Mouse (Mus musculus) Patski (cell line): Measurements from ENCODE around the gene Fgfr2. TPM values are rescaled to one million over a fixed set of nuclear protein-coding genes. Genes with fewer than 3 reads are reported as not detected.

Experiments used
- ATAC-seq: fragments of 100-300 bp; one replicate; pipeline ENCODE4 v1.8.0; 2021
- CTCF ChIA-PET: fragments of 350-600 bp; sonication (Branson Sonifier 250); formaldehyde crosslinking; loops from one replicate; lab custom pipeline; 2022; ENCODE audit warnings: inconsistent platforms; lab: Charles Lee
- POLR2A ChIA-PET: fragments of 350-600 bp; sonication (Branson Sonifier 250); formaldehyde crosslinking; loops from one replicate; lab custom pipeline; 2022; ENCODE audit warnings: antibody characterized with exemption, inconsistent platforms; lab: Charles Lee
- DNase-seq: peaks from one replicate; pipeline ENCODE4 v3.0.0-alpha.2; 2011; ENCODE audit warnings: low read depth, low spot score
- H3K27me3 ChIP-seq: fragments of 371-371 bp; one replicate; pipeline ENCODE4 v1.5.1; 2021
- CTCF ChIP-seq: fragments of 100-300 bp; IDR thresholded peaks from one replicate; pipeline ENCODE4 v1.5.1; 2021
- in situ Hi-C: fragments of 300-500 bp; cut with MboI; formaldehyde crosslinking; loops from 3 replicates; pipeline ENCODE4 v1.11.1; 2018; ENCODE audit warnings: low pct_unique_long_range_greater_than_20kb, mixed read lengths
- polyA plus RNA-seq: library from polyadenylated mRNA; unstranded; gene quantifications from one replicate; pipeline ENCODE4 v1.2.3, GENCODE M21; 2021

Gene Fgfr2
- polyA plus RNA-seq, 1 experiment from 2014 or later: 48.8 TPM

DNA sequence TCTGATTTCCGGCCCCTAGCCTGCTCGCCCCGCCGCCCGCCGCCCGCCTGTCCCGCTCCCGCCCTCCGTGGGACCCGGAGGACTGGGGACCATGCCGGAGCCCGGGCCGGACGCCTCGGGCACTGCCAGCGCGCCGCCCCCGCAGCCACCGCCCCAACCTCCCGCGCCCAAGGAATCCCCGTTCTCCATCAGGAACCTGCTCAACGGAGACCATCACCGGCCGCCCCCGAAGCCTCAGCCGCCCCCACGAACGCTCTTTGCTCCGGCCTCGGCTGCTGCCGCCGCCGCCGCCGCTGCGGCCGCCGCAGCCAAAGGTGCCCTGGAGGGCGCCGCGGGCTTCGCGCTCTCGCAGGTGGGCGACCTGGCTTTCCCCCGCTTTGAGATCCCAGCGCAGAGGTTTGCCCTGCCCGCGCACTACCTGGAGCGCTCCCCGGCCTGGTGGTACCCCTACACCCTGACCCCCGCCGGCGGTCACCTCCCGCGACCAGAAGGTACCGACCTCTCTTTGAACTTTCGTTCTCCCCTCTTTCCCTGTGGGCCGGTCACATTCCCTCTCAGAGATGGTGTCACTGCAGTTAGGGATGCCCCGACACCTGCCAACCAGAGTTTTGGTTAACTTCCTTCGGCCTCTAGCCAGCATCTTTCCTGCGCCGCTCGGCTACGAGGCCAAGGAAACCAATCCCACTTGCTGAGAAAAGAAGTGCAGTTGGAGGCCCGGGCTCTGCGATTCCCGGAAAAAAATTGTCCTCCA is 1580.1 kb downstream of the Fgfr2 start:
- CTCF ChIA-PET: no interaction called here
- in situ Hi-C loops: no loop called here
- peaks cover 50% of the 10 kb centered on the region for H3K27me3 ChIP-seq
- DNase-seq (no peak), ATAC-seq (no peak)
- POLR2A ChIA-PET: no interaction called here
- no peak for TF ChIP-seq CTCF

DNA sequence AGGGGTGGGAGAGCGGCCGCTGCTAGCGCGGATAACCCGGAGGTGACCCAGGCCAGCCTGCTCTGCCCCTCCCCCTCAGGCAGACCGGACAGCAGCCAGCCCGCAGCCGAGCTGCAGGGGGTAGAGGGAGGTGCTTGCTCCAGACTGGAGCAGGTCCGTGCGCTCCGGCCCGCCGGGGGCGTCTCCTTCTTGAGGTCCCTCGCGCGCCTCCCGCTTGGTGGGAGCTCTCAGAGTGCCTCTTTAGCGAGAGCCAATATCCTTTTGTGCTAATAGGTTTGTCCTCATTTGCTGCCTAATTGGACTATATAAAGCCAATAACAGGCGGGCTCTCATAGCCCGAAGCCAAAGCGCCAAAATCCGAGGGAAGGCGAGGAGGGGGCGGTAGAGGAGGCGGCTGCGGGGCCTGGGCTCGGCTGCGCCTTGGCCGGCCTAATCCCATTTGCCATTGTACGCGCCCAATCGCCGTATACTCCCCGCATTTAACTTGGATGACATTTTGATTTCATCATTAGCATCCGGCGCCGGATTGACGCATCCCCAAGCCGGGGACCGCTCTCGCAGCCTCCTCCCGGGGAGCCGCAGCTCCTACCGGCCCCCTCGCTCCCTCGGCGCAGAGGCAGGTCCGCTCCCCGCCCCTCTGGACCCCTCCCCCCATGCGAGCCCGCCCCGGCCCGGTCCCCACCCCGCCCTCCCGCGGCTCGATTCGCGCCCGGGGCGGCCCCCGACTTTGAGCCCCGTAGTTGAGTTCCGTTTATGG is 1580.9 kb downstream of the Fgfr2 start, which contains the start of gene Hmx3:
Gene Hmx3, plus strand, starts transcription at position 753 of the 757 bp plus-strand sequence.
- ChIA-PET POLR2A (no interaction called here), CTCF (no interaction called here)
- in situ Hi-C loops: no loop called here
- H3K27me3 ChIP-seq: peaks cover 42% of the 10 kb centered on the region
- no peak for TF ChIP-seq CTCF
- DNase-seq: no peak
- no peak for ATAC-seq

DNA sequence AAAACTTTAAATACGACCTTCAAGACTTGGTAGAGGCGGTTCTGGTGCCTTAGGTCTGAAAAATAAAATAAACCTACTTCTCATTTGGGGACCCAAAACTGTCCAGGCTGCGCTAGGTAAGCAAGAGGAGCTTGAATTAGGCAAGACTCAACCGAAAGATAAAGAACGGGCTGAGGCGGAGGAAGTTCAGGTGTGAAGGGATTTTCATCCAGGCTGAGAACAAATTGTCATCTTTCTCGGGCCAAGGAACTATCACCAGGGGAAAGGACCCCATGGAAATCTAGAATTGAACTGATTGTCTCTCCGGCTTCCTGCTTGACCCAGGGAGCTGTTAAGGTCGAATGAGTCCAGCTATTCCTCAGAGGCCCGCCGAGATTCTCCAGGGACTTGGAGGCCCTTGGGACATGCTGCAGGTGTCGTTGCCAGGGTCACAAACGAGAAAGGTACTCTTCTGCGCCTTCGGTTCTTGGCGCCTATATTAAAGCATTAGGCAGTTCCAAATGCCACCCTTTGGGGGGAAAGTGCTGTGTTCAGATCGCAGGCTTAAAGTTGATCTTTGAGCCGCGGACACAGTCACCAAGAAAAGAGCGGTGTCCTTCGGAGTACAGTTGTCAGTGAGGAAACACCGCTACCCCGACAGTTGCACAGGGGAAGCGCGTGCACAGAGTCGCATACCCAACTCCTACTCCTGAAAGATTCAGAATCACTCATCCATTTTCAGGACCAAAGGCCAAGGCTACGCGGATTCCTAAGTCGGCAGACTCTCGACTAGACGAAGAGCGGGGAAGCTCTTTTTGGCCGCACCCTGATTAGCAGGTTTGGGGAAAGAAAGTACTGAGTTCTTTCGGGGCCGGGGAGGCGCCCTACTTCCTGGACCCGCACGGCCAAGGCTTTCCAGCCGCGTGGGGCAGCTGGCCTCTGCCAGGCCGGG is 1581.7 kb downstream of the Fgfr2 start:
- in situ Hi-C loops: no loop called here
- peaks cover 39% of the 10 kb centered on the region for H3K27me3 ChIP-seq
- TF ChIP-seq CTCF: no peak
- ChIA-PET POLR2A (no interaction called here), CTCF (interaction anchor here (1.4 kb wide), 1 partner anchor 19 kb away, joined by 6 read pairs; the partner anchor contains the start of gene Bub3)
- no peak for ATAC-seq
- no peak for DNase-seq

DNA sequence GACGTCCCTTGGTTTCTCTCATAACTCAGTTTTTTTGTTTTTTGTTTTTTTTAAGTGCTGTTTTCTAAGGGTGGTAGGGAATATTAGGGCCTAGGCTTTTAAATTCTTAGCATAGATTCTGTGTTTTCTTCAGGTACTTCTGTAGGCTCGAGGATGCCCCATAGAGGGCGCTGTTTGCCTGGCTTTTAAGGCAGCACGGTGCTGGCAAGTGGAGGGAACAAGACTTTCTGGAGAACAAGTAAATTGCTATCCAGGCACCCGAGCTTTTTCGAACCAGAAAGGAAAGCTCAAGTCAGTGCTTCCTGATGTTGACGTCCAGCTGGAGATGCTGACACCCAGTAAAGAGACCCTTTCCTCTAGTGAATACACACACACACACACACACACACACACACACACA is 1583.2 kb downstream of the Fgfr2 start:
- H3K27me3 ChIP-seq: peaks cover 31% of the 10 kb centered on the region
- ChIA-PET CTCF (interaction anchor here (1.0 to 1.4 kb wide), 2 partner anchors 21 to 343 kb away, joined by 3 to 6 read pairs; partner anchors contain the start of gene Bub3), POLR2A (no interaction called here)
- in situ Hi-C loops: loop anchor here (10.0 kb wide), 2 partner anchors 205 to 675 kb away; no protein-coding TSS in a partner anchor
- peak; percentile 15 for DNase-seq
- TF ChIP-seq CTCF: no peak
- ATAC-seq: peak; percentile 48

GRCm38 (mm10) chr7:131503739-131504138 is 1619.4 kb downstream of the Fgfr2 start:
- no peak for TF ChIP-seq CTCF
- POLR2A ChIA-PET: no interaction called here
- CTCF ChIA-PET: no interaction called here
- no peaks in the 10 kb centered on the region for H3K27me3 ChIP-seq
- DNase-seq (no peak), ATAC-seq (no peak)
- in situ Hi-C loops: no loop called here

- POLR2A ChIA-PET: no interaction called here
- no peak for ATAC-seq
- peaks cover 9% of the 10 kb centered on the region for H3K27me3 ChIP-seq
- in situ Hi-C loops: no loop called here
- no peak for DNase-seq
- no peak for TF ChIP-seq CTCF
- CTCF ChIA-PET: no interaction called here
Observed at GRCm38 (mm10) chr7:131478403-131478802, 1644.7 kb downstream of the Fgfr2 start.

- ChIA-PET CTCF (no interaction called here), POLR2A (no interaction called here)
- no peak for ATAC-seq
- no peak for TF ChIP-seq CTCF
- H3K27me3 ChIP-seq: peaks cover 9% of the 10 kb centered on the region
- in situ Hi-C loops: no loop called here
- no peak for DNase-seq
Observed at GRCm38 (mm10) chr7:131477140-131477539, 1646.0 kb downstream of the Fgfr2 start.

DNA sequence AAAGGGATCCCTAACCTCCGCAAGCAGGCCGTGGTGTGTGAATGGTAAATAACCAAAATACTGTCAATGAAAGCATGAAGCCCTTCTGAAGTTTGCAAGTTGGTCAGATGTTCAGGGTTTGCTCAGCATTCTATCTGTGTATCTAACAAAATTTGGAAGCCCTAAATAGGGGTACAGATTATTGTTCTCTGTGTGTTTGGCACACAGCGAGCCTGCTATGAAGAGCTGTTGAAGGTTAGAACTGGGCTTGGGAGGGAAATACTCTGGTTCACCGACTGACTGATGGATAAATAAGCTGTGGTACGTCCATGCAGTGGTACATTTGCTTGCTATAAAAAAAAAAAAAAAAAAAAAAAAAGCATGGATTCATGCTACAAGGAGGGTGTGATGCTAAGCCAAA is 1651.6 kb downstream of the Fgfr2 start:
- ChIA-PET POLR2A (interaction anchor here (0.6 kb wide), 1 partner anchor 8 kb away, joined by 3 read pairs; no protein-coding TSS in a partner anchor), CTCF (no interaction called here)
- DNase-seq: no peak
- no peak for ATAC-seq
- peaks cover 3% of the 10 kb centered on the region for H3K27me3 ChIP-seq
- TF ChIP-seq CTCF: no peak
- in situ Hi-C loops: no loop called here

GRCm38 (mm10) chr7:131469506-131469905 is 1653.6 kb downstream of the Fgfr2 start:
- CTCF ChIA-PET: no interaction called here
- TF ChIP-seq CTCF: peak; percentile 47
- ATAC-seq (no peak), DNase-seq (no peak)
- in situ Hi-C loops: no loop called here
- POLR2A ChIA-PET: no interaction called here
- H3K27me3 ChIP-seq: peaks cover 4% of the 10 kb centered on the region

DNA sequence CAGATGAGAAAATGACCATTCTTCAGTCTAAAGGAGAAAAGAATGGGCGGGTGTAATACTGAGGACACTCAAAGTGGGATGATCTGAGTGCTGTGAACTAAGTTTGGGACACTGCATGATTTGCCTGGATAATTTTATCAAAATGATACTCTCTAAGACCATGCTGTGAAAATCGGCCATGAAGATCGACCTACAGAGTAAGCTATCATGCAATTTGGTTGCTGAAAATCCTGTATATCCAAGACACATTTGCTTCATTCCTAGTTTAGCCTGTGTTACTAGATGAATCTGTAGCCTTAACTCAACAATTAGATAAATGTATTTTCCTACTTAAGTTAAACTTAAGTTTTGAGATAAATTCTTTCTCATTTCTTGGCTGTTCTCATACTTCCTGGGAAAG is 1655.8 kb downstream of the Fgfr2 start:
- in situ Hi-C loops: no loop called here
- POLR2A ChIA-PET: no interaction called here
- peaks cover 8% of the 10 kb centered on the region for H3K27me3 ChIP-seq
- no peak for ATAC-seq
- CTCF ChIA-PET: no interaction called here
- no peak for TF ChIP-seq CTCF
- DNase-seq: no peak
